Mouse (Mus musculus) adrenal gland, adult (tissue): ENCODE results near the gene Fpr1.

Experiments
- DNase-seq, 2 experiments: peaks; one replicate each; pipeline ENCODE4 v3.0.0; 2022 to 2023; ENCODE audit warnings: low spot score in 1 of 2; ENCODE audit not compliant: inconsistent age in 2 of 2

Gene Fpr1

DNA sequence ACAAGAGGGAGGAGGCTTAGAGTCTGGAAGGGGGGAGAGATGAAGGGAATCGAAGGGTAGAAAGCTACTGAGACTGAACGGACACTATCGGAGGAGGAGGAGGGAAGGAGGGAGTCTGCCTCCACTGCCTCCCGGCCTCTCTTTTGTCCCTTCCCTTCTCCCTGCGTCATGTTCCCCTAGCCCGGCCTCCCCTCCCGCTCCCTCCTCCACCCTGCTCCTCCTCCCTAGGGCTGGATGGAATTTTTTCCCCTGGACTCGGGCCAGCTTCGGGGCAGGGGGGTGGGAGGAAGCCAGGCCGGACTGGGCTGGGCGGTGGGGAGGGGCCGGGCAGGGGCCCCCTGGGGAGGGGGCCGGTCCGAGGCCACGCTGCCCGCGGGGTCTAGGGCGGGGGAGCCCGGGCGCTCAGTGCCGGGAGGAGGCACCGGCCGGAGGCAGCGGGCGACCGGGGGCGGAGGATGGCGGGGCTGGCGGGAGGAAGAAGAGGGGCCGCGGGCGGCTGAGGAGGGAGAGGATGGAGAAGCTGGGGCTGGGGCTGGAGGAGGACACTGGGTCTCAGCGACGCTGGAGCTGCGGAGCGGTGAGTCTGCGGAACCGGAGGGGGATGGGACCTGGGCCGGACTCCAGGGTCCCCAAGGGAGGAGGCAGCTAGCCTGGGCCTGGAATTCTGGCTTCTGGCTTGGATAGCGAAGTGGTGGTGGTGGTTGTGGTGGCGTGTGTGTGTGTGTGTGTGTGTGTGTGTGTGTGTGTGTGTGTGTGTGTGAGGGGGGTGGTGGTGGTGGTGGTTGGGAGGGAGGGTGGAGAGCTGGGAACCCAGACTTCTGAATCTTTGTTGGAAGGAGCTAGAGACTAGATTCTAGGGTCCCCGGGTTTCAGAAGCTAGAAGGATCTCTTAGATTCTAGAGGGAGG is 56.7 kb downstream of the Fpr1 start, which contains the start of gene Spaca6:
Gene Spaca6 (plus strand): TSS at position 408 of the 907 bp plus-strand sequence.
- peak; percentile 97 to 99 for DNase-seq
